Mouse (Mus musculus) embryo, embryonic 10 days (tissue): ENCODE measurements at regions not wholly inside any gene's neighbourhood (a gene's known extent, or its start where the extent isn't known, plus 50 kb on each side); places are given as distances from the start of the nearest gene placed in this dataset.
"Not testable (repeated sequence)": the region's sequence is repeated elsewhere in the genome, so short reads cannot be mapped to it uniquely, and the experiment has no call there.

Experiments
- DNase-seq: peaks from one replicate; pipeline ENCODE4 v3.0.0-alpha.2; 2015; ENCODE audit warnings: low spot score

DNA sequence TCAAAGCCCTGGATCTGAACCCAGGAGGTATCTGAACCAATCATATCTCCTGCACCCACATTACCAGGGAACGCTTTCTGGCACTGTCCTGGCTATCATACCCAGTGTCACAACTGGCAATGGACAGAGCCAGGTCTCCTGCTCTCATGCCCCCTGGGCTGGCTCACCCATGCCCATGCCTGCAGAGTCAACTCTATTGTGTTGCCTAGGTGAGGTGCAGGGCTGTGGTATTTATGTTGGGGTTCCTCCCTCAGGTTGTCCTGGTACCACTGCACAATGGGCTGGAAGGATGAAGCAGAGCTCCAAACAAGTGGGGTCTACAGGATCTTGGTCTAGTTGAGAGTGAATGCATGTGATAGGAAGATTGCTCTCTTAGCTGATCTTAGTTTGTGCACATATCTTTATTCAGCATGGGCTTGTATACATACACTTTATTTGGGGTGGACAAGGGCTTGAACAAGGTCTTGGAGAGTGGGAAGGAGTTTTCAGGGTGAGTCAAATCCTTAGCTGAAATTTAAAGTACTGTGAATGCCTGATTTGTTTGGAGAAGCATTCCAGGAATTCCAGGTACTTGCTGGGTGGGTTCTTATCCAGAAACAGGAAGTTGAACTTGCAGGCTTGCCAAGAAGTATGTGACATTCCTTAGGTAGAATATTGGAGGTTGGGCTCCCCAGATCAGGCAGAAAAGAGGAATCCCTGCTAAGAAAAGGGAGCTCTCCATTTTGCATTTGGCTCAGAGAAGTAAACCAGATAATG, 123.2 kb downstream of the Ube2dnl2 start:
- DNase-seq = no peak

DNA sequence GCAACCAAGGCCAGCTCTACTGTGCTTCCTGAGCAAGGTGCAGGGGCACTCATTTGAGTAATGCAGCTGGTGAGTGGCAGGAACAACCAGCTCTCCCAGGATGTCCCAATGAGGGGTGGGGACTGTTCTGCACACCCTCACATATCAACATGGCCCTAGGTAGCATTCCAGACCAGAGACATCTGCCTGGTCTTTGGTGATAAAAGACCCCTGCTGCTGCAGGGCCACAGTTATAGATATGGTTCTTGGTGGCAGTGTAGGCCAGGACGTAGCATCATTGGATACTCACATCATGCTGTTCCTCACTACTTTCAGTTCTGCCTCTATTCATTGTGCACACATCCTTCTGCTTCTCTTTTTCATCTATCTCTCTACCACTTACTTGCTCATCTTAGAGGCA, 124.1 kb downstream of the Ube2dnl2 start:
- DNase-seq = no peak

DNA sequence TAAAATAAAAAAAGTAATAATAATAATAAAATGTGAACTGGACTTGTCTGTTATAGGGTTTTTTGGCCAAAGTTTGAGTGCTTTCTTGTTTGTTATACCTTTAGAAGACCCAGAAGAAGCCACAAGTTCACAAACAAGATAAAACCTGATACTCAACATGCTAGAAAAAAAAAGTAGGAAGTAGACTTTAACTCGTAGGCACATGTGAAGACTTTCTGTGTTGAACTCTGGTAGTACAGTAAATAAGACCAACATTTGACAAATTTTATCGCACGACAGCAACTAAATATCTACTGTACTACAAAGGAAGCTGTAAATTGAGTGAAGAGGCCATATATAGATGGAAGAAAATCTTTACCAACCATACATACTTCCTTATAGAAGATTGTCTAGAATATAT, 131.6 kb downstream of the Ube2dnl2 start:
- no peak for DNase-seq

DNA sequence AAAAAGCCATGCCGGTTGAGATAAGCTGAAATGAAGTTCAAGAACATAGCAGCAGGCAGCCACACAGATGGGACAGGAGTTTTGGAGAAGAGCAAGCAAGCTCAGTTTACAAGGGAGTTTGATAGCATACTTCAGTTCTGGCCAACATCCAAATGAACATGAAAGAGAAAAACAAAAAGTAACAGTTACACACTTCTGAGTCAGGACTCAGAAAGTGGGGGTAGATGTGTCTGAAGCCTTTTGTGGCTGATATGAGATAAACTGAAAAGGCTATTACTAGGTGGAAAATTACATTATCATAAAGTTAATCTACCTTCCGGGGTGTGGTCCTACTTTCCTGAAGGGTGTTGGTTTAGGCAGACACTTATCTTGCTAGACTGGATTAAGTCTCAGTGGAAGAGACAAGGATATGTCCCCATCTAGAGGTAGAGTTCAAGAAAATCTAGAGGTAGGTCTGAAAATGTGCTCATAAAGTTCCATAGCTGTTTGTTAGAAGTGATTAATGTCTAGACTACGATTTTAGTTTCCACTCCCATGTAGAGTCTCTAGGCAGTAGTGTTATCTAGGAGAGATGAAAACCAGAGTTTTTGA, 155.3 kb downstream of the Ube2dnl2 start:
- no peak for DNase-seq

DNA sequence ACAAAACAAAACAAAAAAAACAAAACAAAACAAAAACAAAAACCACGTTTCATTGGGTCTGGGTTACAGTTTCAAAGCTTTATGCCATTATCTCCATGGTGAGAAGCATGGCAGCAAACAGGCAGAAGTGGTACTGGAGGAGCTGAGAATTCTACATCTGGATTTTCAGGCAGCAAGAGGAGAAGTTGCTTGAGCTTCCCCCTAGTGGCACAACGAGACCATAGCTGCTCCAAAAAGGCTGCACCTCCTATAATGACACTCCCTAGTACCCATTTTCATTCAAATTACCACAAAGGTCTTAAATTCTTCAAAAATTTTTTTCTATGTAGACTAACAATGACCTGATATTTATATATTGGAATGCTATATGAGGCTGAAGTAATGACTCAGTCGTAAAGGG, 162.0 kb downstream of the Ube2dnl2 start:
- DNase-seq = peak; percentile 4

DNA sequence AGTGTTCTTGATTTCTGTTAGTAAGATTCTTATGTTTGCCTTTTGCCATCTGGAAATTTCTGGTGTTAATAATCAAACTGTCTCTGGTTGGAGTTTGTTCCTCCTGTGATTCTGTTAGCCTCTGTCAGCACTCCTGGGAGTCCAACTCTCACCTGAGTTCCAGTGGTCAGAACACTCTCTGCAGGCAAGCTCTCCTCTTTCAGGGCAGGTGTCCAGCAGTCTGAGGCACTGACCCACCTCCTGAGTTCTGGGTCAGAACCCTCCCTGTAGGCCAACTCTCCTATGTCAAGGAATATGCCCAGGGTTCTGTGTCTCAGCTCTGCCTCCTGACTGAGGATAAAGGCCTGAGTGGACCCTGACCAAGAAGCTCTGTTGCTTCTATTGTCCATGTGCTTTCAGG, 184.6 kb downstream of the Ube2dnl2 start:
- not testable (repeated sequence) for DNase-seq

DNA sequence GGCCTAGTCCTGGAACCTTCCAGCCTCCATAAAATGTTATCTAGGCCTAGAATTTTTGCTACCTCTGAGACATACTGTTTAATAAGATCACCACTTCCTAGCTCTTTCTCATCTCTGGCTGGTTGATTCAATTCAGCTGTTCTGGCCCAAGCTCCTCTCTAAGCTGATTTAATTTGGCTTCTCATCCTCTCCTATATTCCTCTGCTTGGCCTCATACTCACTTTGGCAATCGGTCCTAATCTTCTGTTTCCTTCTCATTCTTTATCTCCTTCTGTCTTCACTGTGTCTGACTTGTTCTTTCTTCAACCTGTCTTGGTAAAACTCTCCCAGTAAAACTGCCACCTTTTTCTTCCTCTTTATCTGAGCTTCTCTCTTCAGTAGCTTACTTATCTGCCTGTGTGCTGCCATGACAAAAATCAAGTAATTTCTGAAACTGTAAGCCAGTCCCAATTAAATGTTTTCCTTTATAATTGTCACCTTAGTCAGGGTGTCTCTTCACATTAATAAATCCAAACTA, 185.7 kb downstream of the Ube2dnl2 start:
- no peak for DNase-seq
